Mouse (Mus musculus): ENCODE results near the gene Kcnq4.

- TF ChIP-seq CTCF (IDR thresholded peaks at IDR 0.05; ENCODE audit: low read depth, low read length) (no peak), TAL1 (conservative IDR thresholded peaks at IDR 0.05; ENCODE audit: low read depth, low read length) (no peak)
Observed at GRCm38 (mm10) chr4:120671046-120671445, 77.4 kb downstream of the Kcnq4 start.
